Mouse (Mus musculus): ENCODE data around the gene Tmem200a.

- TF ChIP-seq CTCF (IDR thresholded peaks at IDR 0.05; ENCODE audit: borderline replicate concordance, insufficient read depth, low read depth, low read length) (no peak), POLR2A (IDR thresholded peaks at IDR 0.05; ENCODE audit: borderline replicate concordance, insufficient read depth, low read length) (no peak)
Observed at GRCm38 (mm10) chr10:25999291-25999930, 79.4 kb downstream of the Tmem200a start.
